ENCODE assay signal across 11 mouse cellular contexts in genomic region chr12:71812567-71812966, GRCm38 (mm10).
"Had no signal": no experiment of that assay in that cellular context is flagged by ENCODE, and none has a peak within 500 bp of the region (broad histone marks: within the 10 kb centered on the region; RNA-seq: fewer than 3 reads in every experiment).

No protein-coding gene starts in this region.

- H3K9me3 ChIP-seq: liver, embryonic 13.5 days had no signal

- H3K27ac ChIP-seq: kidney, postnatal 0 days; layer of hippocampus, adult 2 months; liver, embryonic 13.5 days had no signal

- H3K36me3 ChIP-seq: liver, embryonic 13.5 days had no signal

- DNase-seq: kidney, postnatal 25 days; layer of hippocampus, adult 9-11 months; liver, embryonic 13.5 days; lung, adult 2 months; lung, postnatal 14 days; lung, postnatal 4 days; midbrain, embryonic 14.5 days; thymus, postnatal 25 days had no signal

- H3K9ac ChIP-seq: liver, embryonic 13.5 days had no signal

- H3K4me2 ChIP-seq: liver, embryonic 13.5 days; midbrain, embryonic 11.5 days had no signal

- H3K27me3 ChIP-seq: liver, embryonic 13.5 days had no signal

- H3K4me1 ChIP-seq: liver, embryonic 13.5 days had no signal

- H3K4me3 ChIP-seq: layer of hippocampus, adult 2 months; liver, embryonic 13.5 days had no signal
